Mouse (Mus musculus): ENCODE measurements around the gene Asic2. TPM values are rescaled to one million over a fixed set of nuclear protein-coding genes. Genes with fewer than 3 reads are reported as not detected.

Gene Asic2
- polyA plus RNA-seq, 1 experiment from 2014 or later, result 2.6 TPM

DNA sequence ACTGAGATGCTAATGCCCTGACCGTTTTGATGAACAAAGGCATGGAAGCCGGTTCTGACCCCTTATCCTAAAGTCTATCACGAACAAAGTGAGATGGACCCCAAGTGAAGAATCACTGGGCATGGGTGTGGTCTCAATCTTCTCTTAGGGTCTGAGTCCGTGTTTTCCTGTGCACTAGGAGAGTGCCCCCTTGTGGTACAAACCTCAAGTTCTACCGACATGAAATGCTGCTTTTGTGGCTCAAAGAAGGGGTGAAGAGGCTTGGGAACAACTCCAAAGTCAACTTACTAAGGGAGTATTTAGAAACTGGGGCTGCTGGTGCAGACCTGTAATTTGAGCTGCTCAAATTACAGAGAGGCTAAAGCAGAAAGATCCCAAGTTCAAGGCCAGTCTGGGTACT, 1116.4 kb downstream of the Asic2 start:
- H3K4me3 ChIP-seq, result no peak overlapping the region
- H3K27me3 ChIP-seq (ENCODE audit: insufficient read depth, poor library complexity, severe bottlenecking), result no peaks in the 10 kb centered on the region; the same call in 1 of the 2 replicates
- DNase-seq (ENCODE audit: low spot score), result peak; percentile 18
- H3K36me3 ChIP-seq, result no peaks in the 10 kb centered on the region
- no peaks in the 10 kb centered on the region for H3K9me3 ChIP-seq
- peaks cover 8% of the 10 kb centered on the region for H3K4me1 ChIP-seq (replicated peaks)
- 44% methylated on average over 5 of the region's 5 CpGs for WGBS
- no peak overlapping the region for H3K27ac ChIP-seq

DNA sequence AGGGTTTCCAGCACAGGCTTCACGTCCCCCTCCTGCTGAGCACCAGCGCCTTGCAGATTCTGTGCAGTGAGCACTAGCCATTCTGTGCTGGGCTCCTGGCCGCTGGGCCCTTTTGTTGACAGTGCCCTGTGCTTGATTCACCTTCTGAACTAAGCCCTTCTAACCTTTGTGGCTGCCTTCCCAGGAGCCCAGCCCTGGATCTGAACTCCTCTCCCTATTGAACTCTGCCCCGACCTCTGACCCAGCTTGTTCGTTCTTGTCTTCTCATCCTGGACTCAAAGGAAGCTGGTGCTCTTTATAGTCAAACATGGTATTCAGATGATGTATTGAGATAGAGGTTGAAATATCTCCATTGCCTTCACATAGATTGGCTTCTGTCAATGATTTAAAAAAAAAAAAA, 1120.1 kb downstream of the Asic2 start:
- Histone ChIP-seq H3K27me3 (ENCODE audit: insufficient read depth, poor library complexity, severe bottlenecking) (no peaks in the 10 kb centered on the region; the same call in 1 of the 2 replicates), H3K36me3 (no peaks in the 10 kb centered on the region), H3K27ac (no peak overlapping the region), H3K4me3 (no peak overlapping the region), H3K9me3 (no peaks in the 10 kb centered on the region), H3K4me1 (replicated peaks) (peaks cover 8% of the 10 kb centered on the region)
- WGBS, result 37% methylated on average over 5 of the region's 5 CpGs
- DNase-seq (ENCODE audit: low spot score), result no peak

DNA sequence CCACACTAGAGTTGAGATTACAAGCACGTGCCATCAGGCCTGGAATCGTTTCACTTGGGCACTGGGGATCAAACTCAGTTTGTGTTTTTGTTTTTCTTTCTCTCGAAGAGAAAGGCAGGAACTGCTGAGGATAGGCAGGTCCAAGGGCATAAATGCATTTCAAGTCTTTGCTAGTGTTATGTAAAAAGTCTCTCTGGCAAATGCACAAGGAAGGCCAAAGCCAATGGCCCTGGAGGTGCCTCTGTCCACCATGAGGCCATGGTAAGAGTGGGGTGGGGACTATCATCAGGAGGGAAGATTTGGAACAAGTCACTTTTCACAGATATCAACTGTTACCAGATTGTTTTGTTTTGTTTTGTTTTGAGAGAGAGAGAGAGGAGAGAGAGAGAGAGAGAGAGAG, 1122.1 kb downstream of the Asic2 start:
- H3K4me3 ChIP-seq, result no peak overlapping the region
- 58% methylated on average over 3 of the region's 3 CpGs for WGBS
- H3K4me1 ChIP-seq (replicated peaks), result peaks cover 12% of the 10 kb centered on the region
- no peaks in the 10 kb centered on the region for H3K36me3 ChIP-seq
- no peak for DNase-seq (ENCODE audit: low spot score)
- no peak overlapping the region for H3K27ac ChIP-seq
- H3K9me3 ChIP-seq, result no peaks in the 10 kb centered on the region
- peaks cover 4% of the 10 kb centered on the region for H3K27me3 ChIP-seq (ENCODE audit: insufficient read depth, poor library complexity, severe bottlenecking)

DNA sequence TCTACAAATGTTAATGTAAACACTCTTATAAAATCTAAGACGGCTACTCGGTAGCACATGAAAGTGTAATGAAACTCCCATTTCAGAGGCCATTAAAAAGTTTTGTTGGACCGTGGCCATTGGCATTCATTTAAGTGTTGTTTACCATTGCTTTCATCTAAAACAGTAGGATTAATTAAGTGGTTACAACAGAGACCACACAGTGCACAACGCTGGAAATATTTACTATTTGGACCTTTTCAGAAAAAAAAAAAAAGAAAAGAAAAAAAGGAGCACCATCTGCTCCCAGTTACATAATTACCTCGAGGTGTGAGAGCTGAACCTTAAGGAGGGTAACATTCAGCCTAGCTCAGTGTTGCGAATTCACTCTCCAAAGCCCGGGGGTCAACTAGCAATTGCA, 1122.8 kb downstream of the Asic2 start:
- peaks cover 12% of the 10 kb centered on the region for H3K4me1 ChIP-seq (replicated peaks)
- H3K9me3 ChIP-seq, result no peaks in the 10 kb centered on the region
- no peaks in the 10 kb centered on the region for H3K36me3 ChIP-seq
- peaks cover 4% of the 10 kb centered on the region for H3K27me3 ChIP-seq (ENCODE audit: insufficient read depth, poor library complexity, severe bottlenecking)
- H3K27ac ChIP-seq, result no peak overlapping the region
- 72% methylated on average over 7 of the region's 7 CpGs for WGBS
- DNase-seq (ENCODE audit: low spot score), result no peak
- H3K4me3 ChIP-seq, result no peak overlapping the region

DNA sequence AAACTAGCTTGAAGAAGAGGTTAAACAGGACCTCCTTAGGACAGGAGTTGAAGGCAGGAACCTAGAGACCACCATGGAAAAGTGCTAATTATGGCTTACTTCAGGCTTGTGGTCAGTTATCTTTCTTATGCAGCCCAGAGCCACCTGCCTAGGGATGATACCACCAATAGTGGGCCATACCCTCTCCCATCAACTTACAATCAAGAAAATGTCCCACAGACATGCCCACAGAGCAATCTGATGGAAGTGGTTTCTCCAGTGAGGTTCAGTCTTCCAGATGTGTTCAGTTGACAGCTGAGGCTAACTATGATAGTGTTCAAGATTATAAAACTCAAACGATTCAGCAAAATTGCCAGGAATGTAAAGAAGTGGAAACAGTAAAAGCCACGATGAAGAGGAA, 1124.8 kb downstream of the Asic2 start:
- Histone ChIP-seq H3K9me3 (no peaks in the 10 kb centered on the region), H3K4me3 (no peak overlapping the region), H3K4me1 (replicated peaks) (peaks cover 12% of the 10 kb centered on the region), H3K36me3 (no peaks in the 10 kb centered on the region), H3K27me3 (ENCODE audit: insufficient read depth, poor library complexity, severe bottlenecking) (peaks cover 4% of the 10 kb centered on the region), H3K27ac (no peak overlapping the region)
- WGBS, result 90% methylated on average over 2 of the region's 2 CpGs
- no peak for DNase-seq (ENCODE audit: low spot score)

DNA sequence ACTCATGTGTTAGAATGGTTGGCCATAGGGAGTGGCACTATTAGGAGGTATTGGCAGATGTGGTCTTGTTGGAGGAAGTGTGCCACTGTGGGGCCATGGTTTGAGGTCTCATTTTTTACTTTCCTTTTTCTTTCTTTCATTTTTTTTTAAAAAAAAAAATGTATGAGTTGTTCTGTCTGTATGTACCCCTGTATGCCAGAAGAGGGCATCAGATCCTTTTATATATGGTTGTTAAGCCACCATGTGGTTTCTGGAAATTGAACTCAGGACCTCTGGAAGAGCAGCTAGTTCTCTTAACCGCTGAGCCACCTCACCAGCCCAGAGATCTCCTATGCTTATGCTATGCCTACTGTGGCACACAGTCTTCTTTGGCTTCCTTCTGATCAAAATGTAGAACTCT, 1129.5 kb downstream of the Asic2 start:
- Histone ChIP-seq H3K9me3 (no peaks in the 10 kb centered on the region), H3K4me1 (replicated peaks) (peaks cover 5% of the 10 kb centered on the region), H3K36me3 (no peaks in the 10 kb centered on the region), H3K27ac (no peak overlapping the region), H3K27me3 (ENCODE audit: insufficient read depth, poor library complexity, severe bottlenecking) (peaks cover 4% of the 10 kb centered on the region; the same call in 1 of the 2 replicates), H3K4me3 (no peak overlapping the region)
- 71% methylated on average over 1 of the region's 1 CpGs for WGBS
- DNase-seq (ENCODE audit: low spot score), result no peak

DNA sequence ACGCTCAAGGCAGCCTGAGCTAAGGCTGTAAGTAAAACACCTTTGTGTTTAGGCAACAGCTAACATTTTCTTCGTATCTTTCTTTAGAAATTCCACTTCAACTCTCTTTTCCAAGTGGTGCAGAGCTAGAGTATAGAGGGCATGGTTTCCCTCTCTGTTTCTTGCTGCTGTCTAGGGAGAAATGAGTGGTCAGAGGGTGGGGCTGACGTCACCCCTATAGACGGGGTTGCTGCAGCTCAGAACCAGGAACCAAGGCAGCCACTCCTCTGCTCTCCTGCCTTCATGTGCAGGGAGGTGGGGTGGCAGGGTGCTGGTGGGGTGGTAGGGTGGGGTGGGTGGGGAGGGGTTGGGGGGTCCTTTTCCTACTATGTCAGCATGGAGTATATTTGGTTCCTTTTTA, 1132.4 kb downstream of the Asic2 start:
- Histone ChIP-seq H3K4me1 (replicated peaks) (peaks cover 18% of the 10 kb centered on the region), H3K36me3 (no peaks in the 10 kb centered on the region), H3K9me3 (no peaks in the 10 kb centered on the region), H3K27me3 (ENCODE audit: insufficient read depth, poor library complexity, severe bottlenecking) (no peaks in the 10 kb centered on the region), H3K27ac (no peak overlapping the region), H3K4me3 (no peak overlapping the region)
- 78% methylated on average over 4 of the region's 4 CpGs for WGBS
- no peak for DNase-seq (ENCODE audit: low spot score)

DNA sequence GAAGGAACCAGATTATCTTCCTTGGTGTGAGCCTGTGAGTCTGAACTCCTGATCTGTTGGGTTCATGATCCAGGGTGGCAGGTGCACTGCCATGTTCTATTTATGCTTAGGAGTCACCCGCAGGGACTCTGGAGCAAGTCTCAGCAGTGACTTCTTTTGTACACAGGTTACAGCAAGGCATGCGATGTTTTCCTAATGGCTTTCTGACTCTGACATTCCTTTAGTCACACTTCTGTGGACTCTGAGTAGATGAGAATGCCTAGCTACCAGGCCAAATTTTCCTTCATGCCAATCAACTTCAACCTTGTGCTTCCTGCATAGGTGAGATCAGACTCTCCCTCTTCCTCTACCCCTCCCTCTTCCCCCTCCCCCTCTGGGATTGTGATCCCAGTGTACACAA, 1132.9 kb downstream of the Asic2 start:
- Histone ChIP-seq H3K27me3 (ENCODE audit: insufficient read depth, poor library complexity, severe bottlenecking) (no peaks in the 10 kb centered on the region), H3K4me3 (no peak overlapping the region), H3K27ac (no peak overlapping the region), H3K4me1 (replicated peaks) (peaks cover 18% of the 10 kb centered on the region), H3K36me3 (no peaks in the 10 kb centered on the region), H3K9me3 (no peaks in the 10 kb centered on the region)
- no peak for DNase-seq (ENCODE audit: low spot score)
- 87% methylated on average over 2 of the region's 2 CpGs for WGBS

Other genes with a start within 250 kb of the Asic2 start
- gene 5530401A14Rik, start 107.8 kb downstream of the Asic2 start, polyA plus RNA-seq (2016; fragmentation: Nextera tagmentation; extraction: Ambion mirVana), result 0.12 and 0.15 TPM in 2 replicates
- gene Ccl2, start 67.1 kb upstream of the Asic2 start, polyA plus RNA-seq (2016; fragmentation: Nextera tagmentation; extraction: Ambion mirVana), result 0.80 and 1.0 TPM in 2 replicates
- not detected in 2 replicates for gene Gm17268, start 70.1 kb upstream of the Asic2 start, polyA plus RNA-seq (2016; fragmentation: Nextera tagmentation; extraction: Ambion mirVana)
- 0.21 TPM in 1 of 2 replicates, not detected in the other for gene Ccl7, start 77.3 kb upstream of the Asic2 start, polyA plus RNA-seq (2016; fragmentation: Nextera tagmentation; extraction: Ambion mirVana)
- not detected in 2 replicates for gene Ccl11, start 89.4 kb upstream of the Asic2 start, polyA plus RNA-seq (2016; fragmentation: Nextera tagmentation; extraction: Ambion mirVana)
- gene Ccl12, start 133.4 kb upstream of the Asic2 start, polyA plus RNA-seq (2016; fragmentation: Nextera tagmentation; extraction: Ambion mirVana), result 0.56 and 1.3 TPM in 2 replicates
- not detected in 2 replicates for gene Ccl8, start 146.7 kb upstream of the Asic2 start, polyA plus RNA-seq (2016; fragmentation: Nextera tagmentation; extraction: Ambion mirVana)

Data from hindbrain, embryonic 10.5 days (tissue).